Mouse (Mus musculus): Measurements from ENCODE around the gene Krtap4-7.
"Not testable (repeated sequence)": the region's sequence is repeated elsewhere in the genome, so short reads cannot be mapped to it uniquely, and the experiment has no call there.

The Krtap4-7 gene

DNA sequence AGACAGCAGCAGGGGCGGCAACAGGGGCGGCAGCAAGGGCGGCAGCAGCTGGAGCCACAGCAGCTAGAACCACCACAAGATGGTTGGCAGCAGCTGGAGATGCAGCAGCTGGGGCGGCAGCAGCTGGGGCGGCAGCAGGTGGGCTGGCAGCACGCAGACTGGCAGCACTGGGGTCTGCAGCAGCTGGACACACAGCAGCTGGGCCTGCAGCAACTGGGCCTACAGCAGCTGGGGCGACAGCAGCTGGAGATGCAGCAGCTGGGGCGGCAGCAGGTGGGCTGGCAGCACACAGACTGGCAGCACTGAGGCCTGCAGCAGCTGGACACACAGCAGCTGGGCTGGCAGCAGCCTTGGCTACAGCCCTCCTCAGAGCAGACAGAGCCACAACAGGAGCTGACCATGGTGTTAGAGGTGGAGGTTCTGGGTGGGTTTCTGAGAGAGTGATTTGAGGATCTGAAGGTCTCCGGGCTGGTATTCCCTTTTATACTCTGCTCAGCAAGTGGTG is at the start of gene Krtap4-7:
Krtap4-7 (minus strand) TSS at position 455 of the 505 bp plus-strand sequence.
- DNase-seq (ENCODE audit: low spot score): not testable (repeated sequence)

DNA sequence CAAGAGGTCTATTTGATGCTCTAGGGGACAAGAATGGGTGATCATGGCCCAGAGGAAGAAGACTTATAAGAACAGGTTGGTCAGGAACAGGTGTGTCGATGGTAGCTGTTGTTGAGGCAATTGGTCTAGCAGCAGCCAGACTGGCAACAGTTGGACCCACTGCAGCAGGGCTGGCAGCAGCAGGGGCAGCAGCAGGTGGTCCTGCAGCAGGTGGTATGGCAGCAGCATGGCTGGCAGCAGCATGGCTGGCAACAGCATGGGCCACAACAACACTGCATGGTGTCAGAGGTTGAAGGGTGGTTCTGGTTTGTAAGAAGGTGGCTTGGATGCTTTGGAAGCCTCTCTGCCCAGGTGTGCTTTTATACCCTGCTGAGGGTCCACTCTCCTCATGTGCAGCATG is 46.6 kb upstream of the Krtap4-7 start, which contains the start of gene Gm14190:
Gm14190 (minus strand) TSS at position 278 of the 400 bp plus-strand sequence.
- DNase-seq (ENCODE audit: low spot score): no peak

DNA sequence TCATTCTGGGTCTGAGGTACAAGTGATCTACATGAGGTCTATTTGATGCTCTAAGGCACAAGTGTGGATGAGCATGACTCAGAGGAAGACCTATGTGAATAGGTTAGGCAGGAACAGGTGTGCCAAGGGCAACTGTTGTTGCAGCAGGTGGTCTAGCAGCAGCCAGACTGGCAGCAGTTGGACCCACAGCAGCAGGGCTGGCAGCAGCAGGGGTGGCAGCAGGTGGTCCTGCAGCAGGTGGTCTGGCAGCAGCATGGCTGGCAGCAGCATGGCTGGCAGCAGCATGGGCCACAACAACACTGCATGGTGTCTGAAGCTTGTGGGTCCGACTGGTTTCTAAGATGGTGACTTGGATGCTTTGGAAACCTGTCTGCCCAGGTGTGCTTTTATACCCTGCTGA is 41.3 kb upstream of the Krtap4-7 start:
- DNase-seq (ENCODE audit: low spot score): not testable (repeated sequence)

DNA sequence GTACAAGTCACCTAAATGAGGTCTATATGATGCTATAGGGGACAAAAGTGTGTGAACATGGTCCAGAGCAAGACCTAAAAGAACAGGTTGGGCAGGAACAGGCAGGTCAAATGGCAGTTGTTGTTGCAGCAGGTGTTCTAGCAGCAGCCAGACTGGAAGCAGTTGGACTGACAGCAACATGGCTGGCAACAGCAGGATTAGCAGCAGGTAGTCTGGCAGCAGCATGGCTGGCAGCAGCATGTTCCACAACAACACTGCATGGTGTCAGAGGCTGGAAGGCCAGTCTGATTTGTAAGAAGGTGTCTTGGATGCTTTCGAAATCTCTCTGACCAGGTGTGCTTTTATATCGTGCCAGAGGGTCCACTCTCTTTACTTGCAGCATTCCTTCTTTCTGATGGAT is 39.6 kb upstream of the Krtap4-7 start:
- DNase-seq (ENCODE audit: low spot score): no peak

DNA sequence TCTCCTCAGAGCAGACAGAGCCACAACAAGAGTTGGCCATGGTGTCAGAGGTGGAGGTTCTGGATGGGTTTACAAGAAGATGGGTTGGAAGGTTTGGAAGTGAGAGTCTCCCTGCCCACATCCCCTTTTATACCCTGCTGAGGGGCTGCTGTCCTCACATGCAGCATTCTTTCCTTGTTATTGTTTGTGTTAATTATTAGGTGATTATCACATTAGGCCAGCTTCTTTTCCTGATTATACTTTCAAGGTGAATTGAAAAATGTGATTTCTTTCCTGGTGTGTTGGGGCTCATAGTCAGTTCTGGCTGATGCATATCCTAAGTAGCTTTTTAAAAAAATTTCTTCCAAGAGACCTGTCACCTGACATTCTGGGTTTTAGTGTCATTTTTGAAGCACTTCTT is 22.0 kb upstream of the Krtap4-7 start, which contains the start of gene Krtap4-6:
Krtap4-6 (minus strand) TSS at position 101 of the 400 bp plus-strand sequence.
- DNase-seq (ENCODE audit: low spot score): no peak

DNA sequence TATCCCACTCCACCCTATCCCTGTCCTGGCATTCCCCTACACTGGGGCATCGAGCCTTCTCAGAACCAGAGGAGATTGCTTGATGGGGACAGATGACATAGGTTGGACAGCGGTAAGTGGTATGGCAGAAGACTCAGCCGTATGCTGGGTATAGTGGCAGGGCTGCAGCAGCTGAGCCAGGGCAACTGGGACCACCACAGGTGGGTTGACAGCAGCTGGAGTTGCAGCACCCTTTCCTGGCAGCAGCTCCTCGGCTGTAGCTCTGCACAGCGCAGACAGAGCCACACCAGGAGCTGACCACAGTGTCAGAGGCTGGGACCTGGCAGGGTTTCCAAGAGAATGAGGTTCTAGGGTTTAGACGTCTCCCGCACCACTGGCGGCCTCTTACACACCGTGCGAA is 18.9 kb upstream of the Krtap4-7 start:
- DNase-seq (ENCODE audit: low spot score): no peak

DNA sequence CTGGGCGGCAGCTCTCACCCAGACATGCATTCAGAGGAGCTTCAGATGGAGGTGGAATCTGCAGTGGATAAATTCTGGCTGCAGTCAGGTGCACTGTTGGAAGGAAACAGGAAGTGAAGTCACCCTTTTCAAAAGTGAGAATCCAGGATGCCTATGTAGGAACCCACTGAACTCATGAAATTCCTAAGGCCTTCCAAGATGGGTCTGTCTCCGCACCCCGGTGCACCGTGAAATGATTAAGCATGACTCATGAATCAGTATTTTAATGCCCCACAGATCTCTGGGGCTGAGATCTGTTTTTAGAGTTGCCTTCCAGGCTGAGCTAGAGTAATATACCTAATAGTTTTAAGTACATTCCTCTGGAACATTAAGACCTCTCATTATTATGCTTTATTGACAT is 15.4 kb upstream of the Krtap4-7 start:
- no peak for DNase-seq (ENCODE audit: low spot score)

DNA sequence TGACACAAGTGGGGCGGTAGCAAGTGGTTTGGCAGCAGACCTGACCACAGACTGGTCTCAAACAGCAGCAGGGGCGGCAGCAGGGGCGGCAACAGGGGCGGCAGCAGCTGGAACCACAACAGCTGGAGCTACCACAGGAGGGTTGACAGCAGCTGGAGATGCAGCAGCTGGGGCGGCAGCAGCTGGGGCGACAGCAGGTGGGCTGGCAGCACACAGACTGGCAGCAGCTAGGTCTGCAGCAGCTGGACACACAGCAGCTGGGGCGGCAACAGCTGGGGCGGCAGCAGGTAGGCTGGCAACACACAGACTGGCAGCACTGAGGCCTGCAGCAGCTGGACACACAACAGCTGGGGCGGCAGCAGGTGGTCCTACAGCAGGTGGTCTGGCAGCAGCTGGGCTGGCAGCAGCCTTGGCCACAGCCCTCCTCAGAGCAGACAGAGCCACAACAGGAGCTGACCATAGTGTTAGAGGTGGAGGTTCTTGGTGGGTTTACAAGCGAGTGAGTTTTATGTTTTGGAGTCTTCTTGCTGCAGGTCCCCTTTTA is 14.7 kb upstream of the Krtap4-7 start, which contains the start of gene Gm11563:
Gm11563 (minus strand) TSS at position 494 of the 544 bp plus-strand sequence.
- DNase-seq (ENCODE audit: low spot score): not testable (repeated sequence)

DNA sequence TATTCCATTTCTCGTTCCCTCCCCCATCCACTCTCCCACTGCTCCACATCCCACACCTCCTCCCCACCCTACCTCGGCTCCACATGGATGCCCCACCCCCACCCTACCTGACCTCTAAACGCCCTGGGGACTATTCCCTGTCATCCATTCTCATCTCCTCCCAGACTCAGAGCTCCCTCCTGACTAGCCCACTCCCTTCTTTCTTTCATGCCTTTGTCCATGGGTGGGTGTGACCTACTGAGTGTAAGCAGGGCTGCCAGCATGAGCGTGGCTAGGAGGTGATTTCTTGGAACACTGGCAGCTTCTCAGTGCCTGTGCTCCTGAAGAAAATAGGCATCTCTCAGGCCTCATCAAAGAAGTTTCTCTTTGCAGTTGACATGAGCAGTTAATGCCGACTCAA is 13.2 kb upstream of the Krtap4-7 start:
- no peak for DNase-seq (ENCODE audit: low spot score)

DNA sequence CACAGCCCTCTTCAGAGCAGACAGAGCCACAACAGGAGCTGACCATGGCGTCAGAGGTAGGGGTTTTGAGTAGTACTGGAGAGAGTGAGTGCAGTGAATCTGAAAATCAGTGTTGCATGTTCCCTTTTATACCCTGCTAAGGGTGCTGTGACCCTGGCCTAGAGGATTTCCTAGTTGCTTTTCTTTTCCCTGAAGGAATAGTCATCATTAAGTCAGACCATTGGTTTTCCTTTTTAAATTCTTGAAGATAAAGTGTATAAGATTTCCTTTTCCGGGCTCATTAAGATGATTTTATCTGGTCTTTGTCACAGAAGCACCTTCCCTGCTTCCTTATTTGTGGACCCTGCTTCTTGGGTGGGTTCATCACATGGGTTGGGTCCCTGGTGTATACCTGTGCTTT is 6.2 kb upstream of the Krtap4-7 start, which contains the start of gene Gm11555:
Gm11555 (minus strand) TSS at position 101 of the 400 bp plus-strand sequence.
- DNase-seq (ENCODE audit: low spot score): no peak

DNA sequence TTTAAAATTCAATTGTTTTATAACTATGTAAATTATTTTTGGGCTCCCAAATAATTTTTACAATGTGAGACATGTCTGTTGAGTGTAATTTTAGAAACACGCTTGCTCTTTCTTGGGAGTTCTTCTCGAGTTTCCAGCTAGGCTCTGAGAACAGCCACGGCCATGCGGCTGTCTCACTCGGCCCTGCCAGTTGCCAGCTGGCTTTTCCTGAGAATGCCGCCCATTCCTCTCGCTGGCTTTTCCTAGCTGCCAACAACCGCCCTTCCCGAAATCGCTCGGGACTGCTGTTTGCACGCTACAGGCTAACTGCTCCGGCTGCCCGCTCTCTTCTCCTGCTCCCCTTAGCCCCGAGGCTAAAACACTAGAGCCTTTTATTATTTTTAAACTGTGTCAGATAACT is 2.6 kb upstream of the Krtap4-7 start:
- no peak for DNase-seq (ENCODE audit: low spot score)

DNA sequence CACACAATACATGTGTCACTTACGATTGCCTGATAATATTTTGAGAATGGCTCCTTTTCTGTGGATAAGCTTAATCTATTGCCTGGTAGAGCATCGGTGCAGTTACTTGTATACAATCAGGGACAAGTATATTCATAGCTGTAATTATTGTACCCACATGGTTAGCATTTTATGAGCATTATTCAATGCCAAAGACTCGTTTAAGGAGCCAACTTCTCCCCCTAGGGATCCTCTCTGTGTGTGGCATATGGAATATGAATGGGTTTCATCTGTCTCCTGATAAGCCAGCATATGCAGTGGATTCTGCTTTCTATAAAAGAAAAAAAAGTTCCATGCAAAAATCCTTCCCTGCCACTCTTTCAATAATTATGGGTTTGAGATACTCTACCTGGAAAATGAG is 462 bp upstream of the Krtap4-7 start:
- DNase-seq (ENCODE audit: low spot score): no peak

DNA sequence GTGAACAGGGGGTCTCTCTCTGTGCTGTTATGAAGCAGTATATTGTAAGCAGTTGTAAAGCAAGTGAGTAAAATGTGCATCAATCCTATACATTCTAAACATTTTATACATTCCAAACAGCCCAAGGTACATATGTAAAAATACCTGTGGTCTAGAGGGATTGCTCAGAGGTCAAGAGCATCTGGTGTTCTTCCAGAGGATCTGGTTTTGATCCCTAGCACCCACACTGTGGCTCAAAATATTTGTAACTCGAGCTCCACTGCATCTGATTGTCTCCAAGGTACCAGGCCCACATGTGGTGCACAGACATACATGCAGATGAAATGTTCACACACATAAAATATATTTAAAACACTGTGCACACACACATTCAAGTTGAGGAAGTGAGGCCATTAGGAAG is 3.0 kb downstream of the Krtap4-7 start:
- no peak for DNase-seq (ENCODE audit: low spot score)

DNA sequence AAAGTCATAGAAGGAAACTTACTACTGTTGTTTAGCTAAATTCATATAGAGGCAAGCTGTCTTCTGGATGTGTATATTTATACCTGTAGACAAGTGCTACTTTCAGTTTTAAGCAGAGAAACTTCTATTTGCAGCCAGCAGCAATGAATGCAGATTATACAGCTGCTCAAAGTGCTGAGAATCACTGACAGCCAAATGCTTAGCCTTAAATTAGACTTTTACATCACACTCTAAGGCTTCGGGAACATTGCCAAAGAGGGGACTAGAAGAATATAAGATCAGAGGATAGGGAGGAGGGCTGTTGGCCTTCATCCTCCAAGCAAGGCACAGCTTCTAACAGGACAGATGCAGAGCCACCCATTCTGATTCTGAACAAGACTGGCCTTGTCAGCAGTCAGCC is 6.8 kb downstream of the Krtap4-7 start:
- no peak for DNase-seq (ENCODE audit: low spot score)

DNA sequence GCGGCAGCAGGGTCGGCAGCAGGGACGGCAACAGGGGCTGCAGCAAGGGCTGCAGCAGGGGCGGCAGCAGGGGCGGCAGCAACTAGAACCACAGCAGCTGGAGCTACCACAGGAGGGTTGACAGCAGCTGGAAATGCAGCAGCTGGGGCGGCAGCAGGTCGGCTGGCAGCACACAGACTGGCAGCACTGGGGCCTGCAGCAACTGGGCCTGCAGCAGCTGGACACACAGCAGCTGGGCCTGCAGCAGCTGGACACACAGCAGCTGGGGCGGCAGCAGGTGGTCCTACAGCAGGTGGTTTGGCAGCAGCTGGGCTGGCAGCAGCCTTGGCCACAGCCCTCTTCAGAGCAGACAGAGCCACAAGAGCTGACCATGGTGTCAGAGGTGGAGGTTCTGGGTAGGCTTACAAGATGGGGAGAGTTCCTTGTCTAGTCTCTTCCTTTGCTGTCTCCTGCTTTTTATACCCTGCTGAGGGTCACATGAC is 9.2 kb downstream of the Krtap4-7 start, which contains the start of gene Krtap4-2:
Krtap4-2 (minus strand) TSS at position 432 of the 482 bp plus-strand sequence.
- DNase-seq (ENCODE audit: low spot score): no peak

DNA sequence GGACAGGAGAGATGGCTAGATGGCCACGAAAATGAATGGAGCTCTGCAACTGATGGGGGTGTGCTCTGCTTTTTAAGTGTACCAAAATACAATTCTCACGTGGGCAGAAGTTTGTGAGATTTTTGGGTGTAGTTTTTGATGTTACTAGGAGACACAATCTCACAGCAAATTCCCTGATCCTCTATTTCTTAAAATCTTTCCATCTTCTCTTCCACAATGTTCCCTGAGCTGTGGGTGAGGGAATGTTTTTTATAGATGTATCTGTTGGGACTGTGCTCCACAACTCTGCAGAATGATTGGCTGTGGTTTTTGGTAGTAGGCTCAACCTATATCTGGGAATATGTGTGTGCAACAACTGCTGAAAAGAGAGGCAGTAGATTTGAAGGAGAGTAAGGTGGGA is 10.6 kb downstream of the Krtap4-7 start:
- DNase-seq (ENCODE audit: low spot score): no peak

DNA sequence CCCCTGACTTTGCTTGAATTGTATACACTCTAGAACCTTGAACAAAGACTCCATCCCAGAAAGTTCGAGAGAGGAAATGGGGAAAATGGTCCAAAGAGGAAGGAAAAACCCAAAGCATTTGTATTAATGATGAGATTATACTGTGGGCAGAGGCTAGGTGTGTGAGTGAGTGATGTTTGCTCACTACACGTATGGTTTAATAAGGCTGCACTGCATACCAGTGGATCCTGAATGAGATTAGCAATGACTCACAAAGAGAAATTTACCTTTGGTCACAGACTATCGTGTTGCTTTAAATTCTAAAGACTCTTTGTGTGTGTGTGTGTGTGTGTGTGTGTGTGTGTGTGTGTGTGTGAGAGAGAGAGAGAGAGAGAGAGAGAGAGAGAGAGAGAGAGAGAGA is 13.0 kb downstream of the Krtap4-7 start:
- DNase-seq (ENCODE audit: low spot score): no peak

DNA sequence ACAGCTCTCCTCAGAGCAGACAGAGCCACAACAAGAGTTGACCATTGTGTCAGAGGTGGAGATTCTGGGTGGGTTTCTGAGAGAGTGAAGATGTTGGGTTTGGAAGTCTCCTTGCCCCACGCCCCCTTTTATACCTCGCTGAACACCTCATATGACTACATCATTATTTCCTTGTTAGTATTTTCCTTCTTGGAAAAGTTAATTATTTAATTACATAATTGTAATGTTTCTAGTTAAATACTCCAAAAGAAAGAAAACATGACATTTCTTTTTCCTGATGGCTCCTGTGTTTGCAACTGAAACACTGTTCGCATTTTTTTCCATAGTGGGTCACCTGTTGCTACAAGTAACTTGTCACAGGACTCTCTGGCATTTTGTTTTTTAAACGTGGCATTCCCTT is 15.8 kb downstream of the Krtap4-7 start, which contains the start of gene Krtap4-1:
Krtap4-1 (minus strand) TSS at position 101 of the 400 bp plus-strand sequence.
- no peak for DNase-seq (ENCODE audit: low spot score)

DNA sequence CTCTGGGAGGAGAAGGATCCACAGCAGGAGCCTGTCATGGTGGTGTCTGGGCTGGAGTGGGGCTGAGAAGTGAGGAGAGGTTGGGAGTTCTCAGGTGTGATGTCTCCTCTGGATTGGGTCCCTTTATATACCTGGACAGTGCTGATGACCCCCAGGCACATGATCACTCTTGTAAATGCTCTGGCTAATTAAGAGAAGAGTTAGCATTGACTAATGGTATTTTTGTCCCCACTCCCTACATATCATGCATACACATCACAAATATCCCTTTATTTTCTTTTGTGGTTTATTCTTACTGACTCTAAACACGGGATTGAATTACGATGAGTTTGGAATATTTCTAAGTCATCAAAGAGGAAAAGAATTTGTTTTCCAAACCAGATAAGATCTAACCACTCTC is 23.6 kb downstream of the Krtap4-7 start, which contains the start of gene Gm11562:
Gm11562 (minus strand) TSS at position 101 of the 400 bp plus-strand sequence.
- DNase-seq (ENCODE audit: low spot score): no peak

DNA sequence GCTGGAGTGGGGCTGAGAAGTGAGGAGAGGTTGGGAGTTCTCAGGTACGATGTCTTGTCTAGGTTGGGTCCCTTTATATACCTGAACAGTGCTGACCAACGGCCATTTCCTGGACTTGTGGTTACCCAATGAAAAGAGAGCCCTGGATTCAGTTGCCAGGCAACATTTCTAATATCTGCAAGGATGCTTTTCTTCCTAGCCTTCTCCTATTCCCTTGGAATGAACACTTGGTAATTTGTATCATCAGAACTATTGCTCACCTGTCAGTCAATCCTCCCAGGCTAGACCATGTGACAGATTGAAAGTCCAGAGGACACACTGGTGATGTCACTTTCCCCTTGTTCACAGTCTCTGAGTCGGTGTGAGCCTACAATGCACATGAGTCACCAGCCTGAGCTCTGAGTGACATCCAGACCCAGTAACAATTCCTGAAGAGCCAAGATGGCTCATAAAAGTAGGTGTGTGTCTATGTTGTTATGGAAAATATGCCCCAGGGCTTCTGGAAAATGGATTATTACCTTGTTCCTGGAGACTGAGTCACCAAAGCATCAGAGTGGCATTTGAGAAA is 29.0 kb downstream of the Krtap4-7 start, which contains the start of gene Krtap2-4:
Krtap2-4 (minus strand) TSS at position 51 of the 568 bp plus-strand sequence.
- no peak for DNase-seq (ENCODE audit: low spot score)

DNA sequence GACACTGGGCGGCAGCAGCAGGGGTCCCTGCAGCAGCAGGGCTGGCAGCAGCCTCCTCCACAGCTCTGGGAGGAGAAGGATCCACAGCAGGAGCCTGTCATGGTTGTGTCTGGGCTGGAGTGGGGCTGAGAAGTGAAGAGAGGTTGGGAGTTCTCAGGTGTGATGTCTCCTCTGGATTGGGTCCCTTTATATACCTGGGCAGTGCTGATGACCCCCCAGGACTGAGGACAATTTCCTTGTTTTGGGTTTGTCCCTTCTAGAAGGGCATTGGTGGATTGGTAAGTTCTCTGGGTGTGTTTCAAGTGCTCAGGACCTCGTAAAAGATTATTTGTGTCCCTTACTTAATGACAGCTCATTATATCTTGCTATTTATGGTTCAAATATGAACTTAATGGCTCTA is 33.8 kb downstream of the Krtap4-7 start, which contains the start of gene Gm11937:
Gm11937 (minus strand) TSS at position 101 of the 400 bp plus-strand sequence.
- not testable (repeated sequence) for DNase-seq (ENCODE audit: low spot score)

DNA sequence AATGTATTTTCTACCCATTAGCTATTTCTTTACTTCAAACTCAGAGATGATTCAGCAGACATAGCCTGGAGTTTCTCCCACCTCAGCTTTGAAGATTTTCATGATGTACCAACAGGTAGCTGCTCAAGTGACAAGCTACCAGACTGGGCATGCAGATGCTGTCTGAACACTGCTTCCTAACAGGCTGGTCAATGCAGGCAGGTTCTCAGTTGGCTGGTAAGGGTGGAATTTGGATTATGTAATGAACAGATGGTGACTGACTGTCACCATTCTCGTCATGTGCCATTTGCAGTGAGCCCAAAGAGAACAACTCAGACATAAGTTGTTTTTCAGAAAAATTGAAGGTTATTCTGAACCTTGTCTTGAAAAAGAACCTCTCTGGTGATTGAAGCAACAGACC is 34.8 kb downstream of the Krtap4-7 start:
- DNase-seq (ENCODE audit: low spot score): no peak

DNA sequence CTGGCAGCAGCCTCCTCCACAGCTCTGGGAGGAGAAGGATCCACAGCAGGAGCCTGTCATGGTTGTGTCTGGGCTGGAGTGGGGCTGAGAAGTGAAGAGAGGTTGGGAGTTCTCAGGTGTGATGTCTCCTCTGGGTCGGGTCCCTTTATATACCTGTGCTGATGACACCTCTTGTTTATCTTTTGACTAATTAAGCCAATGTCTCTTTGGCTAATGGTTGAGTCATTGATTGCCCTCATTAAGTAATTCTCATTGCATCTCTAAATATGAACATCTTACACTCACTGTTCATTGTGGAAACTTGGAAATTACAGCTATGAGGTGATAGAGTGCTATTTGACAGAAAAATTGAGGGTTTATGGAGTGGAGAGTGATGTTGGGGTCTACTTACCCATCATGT is 40.7 kb downstream of the Krtap4-7 start, which contains the start of gene Gm11938:
Gm11938 (minus strand) TSS at position 101 of the 400 bp plus-strand sequence.
- not testable (repeated sequence) for DNase-seq (ENCODE audit: low spot score)
